Mouse (Mus musculus) kidney, postnatal 0 days (tissue): ENCODE results near the gene Fis1. TPM values are rescaled to one million over a fixed set of nuclear protein-coding genes. Genes with fewer than 3 reads are reported as not detected.

Experiments used
- ATAC-seq: fragments of 200-750 bp; cut with Nextera tagmentation; replicated peaks from 2 replicates; pipeline ENCODE4 v1.8.0; 2017; ENCODE audit warnings: low read depth, moderate number of reproducible peaks, moderate TSS enrichment, moderate library complexity; ENCODE audit not compliant: low FRiP score
- DNase-seq: peaks from one replicate; pipeline ENCODE4 v3.0.0-alpha.2; 2016; ENCODE audit warnings: low spot score
- H3K27ac ChIP-seq: fragments of 300-500 bp; sonication (generic); 2 replicates; pipeline ENCODE4 v1.5.1; 2014; ENCODE audit warnings: mild to moderate bottlenecking
- H3K27me3 ChIP-seq: fragments of 300-500 bp; sonication (generic); 2 replicates; pipeline ENCODE4 v1.6.1; 2014; ENCODE audit warnings: low read length, mixed read lengths; ENCODE audit not compliant: insufficient read depth
- H3K36me3 ChIP-seq: fragments of 300-500 bp; sonication (generic); 2 replicates; pipeline ENCODE4 v1.6.1; 2014; ENCODE audit warnings: low read length, mixed read lengths; ENCODE audit not compliant: insufficient read depth
- H3K4me1 ChIP-seq: fragments of 300-500 bp; sonication (generic); replicated peaks from 2 replicates; pipeline ENCODE4 v1.6.1; 2014; ENCODE audit warnings: antibody characterized with exemption, low read length, mixed read lengths; ENCODE audit not compliant: insufficient read depth
- H3K4me2 ChIP-seq: fragments of 300-500 bp; sonication (generic); 2 replicates; pipeline ENCODE4 v1.6.1; 2014; ENCODE audit warnings: mild to moderate bottlenecking, low read length, moderate library complexity, mixed read lengths
- H3K4me3 ChIP-seq: fragments of 300-500 bp; sonication (generic); replicated peaks from 2 replicates; pipeline ENCODE4 v1.5.1; 2014; ENCODE audit warnings: low read depth, low read length
- H3K9ac ChIP-seq: fragments of 300-500 bp; sonication (generic); 2 replicates; pipeline ENCODE4 v1.6.1; 2014; ENCODE audit warnings: low read depth, low read length
- H3K9me3 ChIP-seq: fragments of 300-500 bp; sonication (generic); replicated peaks from 2 replicates; pipeline ENCODE4 v1.6.1; 2016; ENCODE audit warnings: low read length, inconsistent platforms, mixed read lengths
- CTCF ChIP-seq: IDR thresholded peaks from 2 replicates; pipeline ENCODE4 v1.5.1; 2016; ENCODE audit warnings: antibody characterized with exemption, low read depth, mild to moderate bottlenecking, moderate library complexity
- WGBS: fragments of 180-500 bp; shearing (Covaris S2); extraction: QIAGEN DNeasy Blood & Tissue Kit; methylation state at CpG from one replicate; pipeline ENCODE4 v1.1.7; 2014; 5-methylcytosine and 5-hydroxymethylcytosine counted together
- polyA plus RNA-seq: library from polyadenylated mRNA; unstranded; fragments of >200 nt; fragmentation: Nextera tagmentation; extraction: Ambion mirVana; gene quantifications from 2 replicates; pipeline ENCODE4 v1.2.1, GENCODE M21; 2015

The Fis1 gene
- polyA plus RNA-seq, 1 experiment from 2014 or later: 384 TPM

GRCm38 (mm10) chr5:136917613-136918242 is 35.3 kb upstream of the Fis1 start:
- Histone ChIP-seq H3K9me3 (no peaks in the 10 kb centered on the region), H3K4me2 (no peak overlapping the region), H3K27ac (no peak overlapping the region), H3K9ac (no peak overlapping the region), H3K36me3 (0 out of 2 replicates have a peak, but pooled peaks cover 3% of the 10 kb centered on the region), H3K4me3 (no peak overlapping the region), H3K4me1 (no peaks in the 10 kb centered on the region), H3K27me3 (no peaks in the 10 kb centered on the region)
- ATAC-seq: no peak
- 98% methylated on average over 8 of the region's 8 CpGs for WGBS
- no peak for DNase-seq
- TF ChIP-seq CTCF: no peak

GRCm38 (mm10) chr5:136918655-136919472 is 34.2 kb upstream of the Fis1 start:
- Histone ChIP-seq H3K4me3 (peak overlapping the region; percentile 66), H3K27me3 (no peaks in the 10 kb centered on the region), H3K4me2 (peak overlapping the region; percentile 90), H3K27ac (0 out of 2 replicates have a peak overlapping the region, but pooled peaks have one; percentile 1), H3K36me3 (no peaks in the 10 kb centered on the region), H3K9me3 (no peaks in the 10 kb centered on the region), H3K9ac (peak overlapping the region; percentile 65), H3K4me1 (no peaks in the 10 kb centered on the region)
- DNase-seq (peak; percentile 90), ATAC-seq (peak; percentile 79)
- 3% methylated on average over 38 of the region's 38 CpGs for WGBS
- no peak for TF ChIP-seq CTCF

- TF ChIP-seq CTCF: no peak
- DNase-seq: no peak
- Histone ChIP-seq H3K27me3 (no peaks in the 10 kb centered on the region), H3K9me3 (no peaks in the 10 kb centered on the region), H3K36me3 (no peaks in the 10 kb centered on the region), H3K4me2 (peak overlapping the region; percentile 90), H3K4me3 (peak overlapping the region; percentile 66), H3K9ac (peak overlapping the region; percentile 65), H3K27ac (no peak overlapping the region), H3K4me1 (no peaks in the 10 kb centered on the region)
- peak; percentile 26; the same call in 1 of the 2 replicates for ATAC-seq
- WGBS: 20% methylated on average over 17 of the region's 18 CpGs
These were observed 33.4 kb upstream of the Fis1 start for GRCm38 (mm10) chr5:136919546-136920301.

- DNase-seq: no peak
- 81% methylated on average over 9 of the region's 9 CpGs for WGBS
- Histone ChIP-seq H3K27me3 (no peaks in the 10 kb centered on the region), H3K9me3 (no peaks in the 10 kb centered on the region), H3K9ac (no peak overlapping the region), H3K36me3 (no peaks in the 10 kb centered on the region; the same call in 1 of the 2 replicates), H3K4me1 (no peaks in the 10 kb centered on the region), H3K4me3 (no peak overlapping the region), H3K27ac (no peak overlapping the region), H3K4me2 (no peak overlapping the region)
- ATAC-seq: no peak
- TF ChIP-seq CTCF: no peak
These were observed 30.2 kb upstream of the Fis1 start for GRCm38 (mm10) chr5:136922830-136923229.

- TF ChIP-seq CTCF: no peak
- no peaks in the 10 kb centered on the region for H3K4me1 ChIP-seq
- no peak overlapping the region for H3K4me2 ChIP-seq
- no peak for ATAC-seq
- no peak overlapping the region for H3K4me3 ChIP-seq
- H3K9ac ChIP-seq: no peak overlapping the region
- no peaks in the 10 kb centered on the region; the same call in 1 of the 2 replicates for H3K36me3 ChIP-seq
- no peaks in the 10 kb centered on the region for H3K9me3 ChIP-seq
- 70% methylated on average over 7 of the region's 7 CpGs for WGBS
- no peak for DNase-seq
- H3K27ac ChIP-seq: no peak overlapping the region
- H3K27me3 ChIP-seq: no peaks in the 10 kb centered on the region
These were observed 29.2 kb upstream of the Fis1 start for GRCm38 (mm10) chr5:136923751-136924478.
